15 mouse cellular contexts compared by ENCODE assay signal in genomic region chr5:25612036-25612705, GRCm38 (mm10).
DNase-seq lines count a peak whose midpoint lies in the region; ATAC-seq and TF ChIP-seq lines count a peak whose summit lies in the region.
"Had no signal": no experiment of that assay in that cellular context is flagged by ENCODE, and none has a peak within 500 bp of the region (broad histone marks: within the 10 kb centered on the region; RNA-seq: fewer than 3 reads in every experiment).

No protein-coding gene starts in this region.

- no peak for TF ChIP-seq CTCF in lung, postnatal 0 days (IDR thresholded peaks at IDR 0.05)

- no peak for TF ChIP-seq EP300 in lung, postnatal 0 days (IDR thresholded peaks at IDR 0.05)

- H3K4me3 ChIP-seq in hindbrain, embryonic 16.5 days (ENCODE audit: low read length), result no peak overlapping the region
- H3K4me3 ChIP-seq in hindbrain, embryonic 13.5 days, result no peak overlapping the region
- H3K4me3 ChIP-seq in lung, postnatal 0 days (ENCODE audit: low read depth, low read length), result no peak overlapping the region
- H3K4me3 ChIP-seq: heart, embryonic 10.5 days; left cerebral cortex, adult 2 months had no signal

- H3K27me3 ChIP-seq in hindbrain, embryonic 16.5 days (replicated peaks; ENCODE audit: control insufficient read depth, insufficient read depth, low read length), result no peaks in the 10 kb centered on the region
- H3K27me3 ChIP-seq in hindbrain, embryonic 13.5 days, result no peaks in the 10 kb centered on the region
- no peaks in the 10 kb centered on the region for H3K27me3 ChIP-seq in lung, postnatal 0 days (replicated peaks; ENCODE audit: insufficient read depth, low read length)

- H3K9ac ChIP-seq in hindbrain, embryonic 16.5 days (ENCODE audit: low read depth, low read length), result no peak overlapping the region
- no peak overlapping the region for H3K9ac ChIP-seq in hindbrain, embryonic 13.5 days
- H3K9ac ChIP-seq in lung, postnatal 0 days (replicated peaks; ENCODE audit: low read depth), result no peak overlapping the region

- WGBS in hindbrain, embryonic 16.5 days, result 62% methylated on average over 9 of the region's 9 CpGs
- 76% methylated on average over 9 of the region's 9 CpGs for WGBS in hindbrain, embryonic 13.5 days
- WGBS in lung, postnatal 0 days, result 83% methylated on average over 9 of the region's 9 CpGs

- peak; percentile 48 to 67 for DNase-seq in cerebellum, postnatal 25 days
- DNase-seq in cerebellum, adult 9-11 months, result no peak
- peak; percentile 7 to 34 for DNase-seq in frontal cortex, postnatal 36 days (ENCODE audit: low spot score in 2 of 2)
- peak; percentile 74 for DNase-seq in right cerebral cortex, postnatal 10 days (ENCODE audit: low spot score in 2 of 2)
- DNase-seq in thymus, postnatal 4 days, result no peak
- no peak for DNase-seq in lung, postnatal 0 days (ENCODE audit: low spot score)
- DNase-seq: B cell, adult 2 months; gastrocnemius, postnatal 10 days; kidney, adult 8-10 months; lung, adult 18-20 months had no signal

- no peaks in the 10 kb centered on the region for H3K9me3 ChIP-seq in hindbrain, embryonic 16.5 days (ENCODE audit: control insufficient read depth, low read length)
- H3K9me3 ChIP-seq in hindbrain, embryonic 13.5 days, result no peaks in the 10 kb centered on the region
- no peaks in the 10 kb centered on the region for H3K9me3 ChIP-seq in lung, postnatal 0 days (ENCODE audit: low read length)
- H3K9me3 ChIP-seq: G1E; heart, embryonic 10.5 days had no signal

- no peaks in the 10 kb centered on the region; the same call in 1 of the 2 replicates for H3K4me1 ChIP-seq in hindbrain, embryonic 16.5 days (ENCODE audit: control insufficient read depth, insufficient read depth, low read depth, low read length)
- H3K4me1 ChIP-seq in hindbrain, embryonic 13.5 days (replicated peaks), result 0 out of 2 replicates have a peak, but pooled peaks cover 6% of the 10 kb centered on the region
- H3K4me1 ChIP-seq in lung, postnatal 0 days (ENCODE audit: insufficient read depth, low read depth, low read length), result no peaks in the 10 kb centered on the region
- H3K4me1 ChIP-seq: heart, embryonic 10.5 days had no signal

- H3K4me2 ChIP-seq in hindbrain, embryonic 16.5 days (ENCODE audit: low read length), result no peak overlapping the region
- H3K4me2 ChIP-seq in hindbrain, embryonic 13.5 days, result no peak overlapping the region
- no peak overlapping the region for H3K4me2 ChIP-seq in lung, postnatal 0 days (replicated peaks; ENCODE audit: low read depth, low read length)

- H3K27ac ChIP-seq in hindbrain, embryonic 16.5 days (ENCODE audit: low read depth, low read length), result peak overlapping the region; percentile 61
- H3K27ac ChIP-seq in hindbrain, embryonic 13.5 days, result no peak overlapping the region
- H3K27ac ChIP-seq in lung, postnatal 0 days (ENCODE audit: low read length), result no peak overlapping the region
- H3K27ac ChIP-seq: heart, embryonic 10.5 days had no signal

- no peaks in the 10 kb centered on the region for H3K36me3 ChIP-seq in hindbrain, embryonic 16.5 days (ENCODE audit: control insufficient read depth, insufficient read depth, low read length)
- no peaks in the 10 kb centered on the region for H3K36me3 ChIP-seq in hindbrain, embryonic 13.5 days
- H3K36me3 ChIP-seq in lung, postnatal 0 days (ENCODE audit: insufficient read depth, low read length), result no peaks in the 10 kb centered on the region
- H3K36me3 ChIP-seq: G1E; heart, embryonic 10.5 days had no signal

- ATAC-seq in hindbrain, embryonic 16.5 days, result peak; percentile 71
- ATAC-seq in hindbrain, embryonic 13.5 days (ENCODE audit: low FRiP score), result no peak
- ATAC-seq in lung, postnatal 0 days, result no peak

Comparison
In these comparisons a context has a peak if more than half of its experiments do, and no peak if none do; other contexts are left out.
1. DNase-seq: peak in cerebellum, postnatal 25 days (2 of 2), frontal cortex, postnatal 36 days (2 of 2) and right cerebral cortex, postnatal 10 days (2 of 2); none in cerebellum, adult 9-11 months (single experiment), thymus, postnatal 4 days (single experiment) and lung, postnatal 0 days (single experiment).